Mouse (Mus musculus) cerebellum, adult 11 months (tissue): ENCODE measurements around the gene Golga2.
A peak's percentile ranks its signal among the peaks of the same experiment; 100 is the strongest.

Source experiments
- DNase-seq: peaks from one replicate; pipeline ENCODE4 v3.0.0; 2022

Golga2 gene

DNA sequence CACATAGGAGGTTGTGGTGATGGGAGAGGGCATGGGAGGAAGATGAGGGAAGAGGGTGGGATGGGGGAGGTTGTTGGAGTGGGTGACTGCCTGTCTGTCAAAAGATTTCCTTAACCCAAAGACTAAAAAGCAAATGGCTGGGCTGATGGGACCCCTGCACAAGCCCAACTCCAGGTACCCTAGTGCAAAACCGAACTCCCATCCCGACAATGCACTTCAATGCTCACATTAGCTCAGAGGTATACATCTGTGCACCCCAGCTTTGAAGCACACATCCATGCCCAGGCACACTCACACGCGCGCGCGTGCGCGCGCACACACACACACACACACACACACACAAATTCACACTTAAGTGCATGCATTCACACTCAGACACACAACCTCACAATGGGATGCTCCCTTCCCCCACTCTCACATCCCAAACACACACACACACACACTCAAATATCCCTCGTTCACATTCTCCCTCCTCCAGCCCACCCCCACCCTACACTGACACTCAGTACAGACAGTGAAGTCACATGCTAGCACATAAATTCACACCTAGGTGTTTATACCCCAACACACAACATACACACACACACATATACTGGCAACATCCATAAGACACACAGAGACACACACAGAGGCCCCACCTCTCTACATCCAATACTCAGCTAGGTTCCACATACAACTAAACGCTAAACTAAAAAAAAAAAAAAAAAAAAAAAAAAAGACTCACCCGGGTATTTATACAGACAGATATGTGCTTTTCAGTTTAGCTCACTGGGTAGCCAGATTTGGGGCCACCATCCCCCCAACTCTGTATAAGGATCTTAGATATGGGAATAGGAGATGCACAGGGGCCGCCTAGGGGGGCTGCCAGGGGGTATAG, 31.8 kb downstream of the Golga2 start:
- DNase-seq = no peak

GRCm38 (mm10) chr2:32319586-32320580, 32.7 kb downstream of the Golga2 start:
- no peak for DNase-seq

- DNase-seq = no peak
These were observed 33.5 kb downstream of the Golga2 start for GRCm38 (mm10) chr2:32320721-32321120.

- DNase-seq = no peak
These were observed 34.6 kb downstream of the Golga2 start for GRCm38 (mm10) chr2:32321591-32322298.

- no peak for DNase-seq
These were observed 35.9 kb downstream of the Golga2 start for GRCm38 (mm10) chr2:32322754-32323741.

DNA sequence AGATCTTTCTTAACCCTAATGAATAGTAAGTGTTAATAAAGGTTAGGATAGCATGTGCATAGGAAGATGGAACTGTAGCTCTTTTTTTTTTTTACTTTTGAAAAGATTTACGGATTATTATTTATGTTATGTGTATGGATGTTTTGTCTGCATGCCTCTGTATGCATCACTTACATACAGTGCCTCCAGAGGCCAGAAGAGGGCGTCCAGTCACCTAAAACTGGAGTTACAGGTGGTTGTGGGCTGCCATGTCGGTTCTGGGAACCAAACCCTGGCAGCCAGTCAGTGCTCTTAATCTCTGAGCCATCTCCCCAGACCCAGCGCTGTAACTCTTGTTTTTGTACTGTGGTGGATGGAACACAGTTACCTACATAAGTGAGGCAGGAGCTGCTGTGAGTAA, 37.1 kb downstream of the Golga2 start:
- DNase-seq = no peak

DNA sequence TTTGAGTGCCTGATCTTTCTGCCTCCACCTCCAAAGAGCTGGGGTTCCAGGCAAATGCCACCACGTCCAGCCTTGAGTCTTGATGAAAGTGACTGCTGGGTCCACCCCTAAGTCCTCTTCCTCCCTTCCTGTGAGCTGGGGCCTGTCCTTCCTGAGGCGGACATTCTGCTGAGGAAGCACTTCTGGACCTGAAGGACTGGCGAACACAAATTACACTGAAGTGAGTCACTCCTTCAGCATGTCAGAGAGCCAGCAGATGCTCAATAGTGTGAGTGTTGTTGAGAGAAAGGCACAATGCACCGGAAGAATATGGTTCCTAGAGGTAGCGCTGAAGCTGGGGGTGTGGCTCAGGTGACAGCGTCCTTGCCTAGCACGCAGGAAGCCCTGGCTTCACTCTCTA, 38.2 kb downstream of the Golga2 start:
- DNase-seq = no peak

- no peak for DNase-seq
These were observed 40.0 kb downstream of the Golga2 start for GRCm38 (mm10) chr2:32327200-32327599.

GRCm38 (mm10) chr2:32328911-32329460, 41.8 kb downstream of the Golga2 start:
- no peak for DNase-seq

GRCm38 (mm10) chr2:32329531-32329930, 42.3 kb downstream of the Golga2 start:
- no peak for DNase-seq

GRCm38 (mm10) chr2:32332159-32332558, 45.0 kb downstream of the Golga2 start:
- DNase-seq = no peak

GRCm38 (mm10) chr2:32335888-32336287, 48.7 kb downstream of the Golga2 start:
- DNase-seq = no peak

GRCm38 (mm10) chr2:32339912-32340642, 52.9 kb downstream of the Golga2 start:
- DNase-seq = no peak

- no peak for DNase-seq
These were observed 53.9 kb downstream of the Golga2 start for GRCm38 (mm10) chr2:32340836-32341633.

DNA sequence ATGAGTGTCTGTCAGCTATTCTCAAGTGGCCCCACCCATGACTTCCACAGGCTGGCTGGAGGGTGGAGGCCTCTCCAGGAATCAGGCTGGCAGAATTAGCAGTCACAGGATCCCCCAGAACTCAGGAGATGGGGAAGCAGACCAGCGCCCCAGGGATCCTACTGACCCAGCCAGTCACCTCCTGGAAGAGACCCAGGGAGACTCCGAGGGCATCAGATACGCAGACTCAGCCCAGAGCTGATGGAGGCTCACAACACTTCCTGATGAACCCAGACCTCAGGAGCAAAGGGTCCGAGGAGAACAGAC, 54.4 kb downstream of the Golga2 start:
- DNase-seq = peak; percentile 57

- no peak for DNase-seq
These were observed 54.9 kb downstream of the Golga2 start for GRCm38 (mm10) chr2:32342039-32342438.

DNA sequence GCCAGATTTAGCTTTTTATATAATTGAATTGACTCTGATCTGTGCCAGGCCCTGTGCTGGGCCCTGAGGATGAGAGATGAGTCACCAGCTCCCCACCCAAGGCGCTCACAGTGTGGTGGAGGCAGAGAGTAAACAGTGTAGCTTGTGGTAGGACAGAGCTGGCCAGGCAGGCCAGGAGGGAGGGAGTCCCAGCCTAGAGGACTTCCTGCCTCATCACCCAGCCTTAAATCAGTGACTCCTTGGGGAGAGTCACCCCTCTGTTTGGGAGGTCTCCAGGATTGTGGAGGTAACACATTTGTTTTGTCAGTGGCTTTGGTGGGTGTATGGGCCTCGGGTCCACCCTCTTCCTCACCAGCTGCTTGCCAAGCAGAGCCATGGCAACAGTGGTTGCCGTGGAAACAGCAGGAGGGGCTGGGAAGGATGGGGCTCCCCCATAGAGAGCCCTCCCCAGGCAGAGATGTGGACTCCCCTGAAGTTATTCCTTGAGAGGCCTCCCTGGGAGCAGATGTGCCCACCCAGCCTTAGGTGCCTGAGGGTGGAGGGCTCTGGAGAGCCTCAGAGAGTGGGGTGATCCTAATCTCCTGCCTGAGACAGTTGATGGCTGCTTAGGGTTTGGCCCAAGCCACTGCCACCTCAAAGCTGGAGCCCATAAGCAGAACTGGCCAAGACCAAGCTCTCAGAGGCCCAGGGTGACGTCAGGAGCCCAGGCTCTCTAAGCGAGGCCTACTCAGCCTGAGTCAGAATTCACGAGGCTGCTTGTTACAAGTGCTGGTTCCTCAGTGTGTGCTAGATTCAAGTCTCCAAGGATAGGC, 55.6 kb downstream of the Golga2 start:
- DNase-seq = peak; percentile 82

DNA sequence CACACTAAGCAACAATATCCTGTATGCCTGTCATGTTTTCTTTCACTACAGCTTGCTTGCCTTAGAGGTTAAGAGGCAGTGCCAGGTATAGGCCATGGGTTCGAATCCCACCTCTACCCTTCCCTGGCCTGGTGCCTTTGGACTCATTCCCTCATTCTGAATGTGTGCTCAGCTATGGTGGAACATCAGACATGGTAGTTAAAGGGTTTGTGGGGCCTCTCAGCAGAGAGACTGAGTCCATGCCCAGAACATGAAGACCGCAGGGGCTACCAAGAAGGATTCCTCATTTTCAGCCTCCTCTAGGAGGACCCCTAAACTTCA, 56.1 kb downstream of the Golga2 start:
- DNase-seq = peak; percentile 59

DNA sequence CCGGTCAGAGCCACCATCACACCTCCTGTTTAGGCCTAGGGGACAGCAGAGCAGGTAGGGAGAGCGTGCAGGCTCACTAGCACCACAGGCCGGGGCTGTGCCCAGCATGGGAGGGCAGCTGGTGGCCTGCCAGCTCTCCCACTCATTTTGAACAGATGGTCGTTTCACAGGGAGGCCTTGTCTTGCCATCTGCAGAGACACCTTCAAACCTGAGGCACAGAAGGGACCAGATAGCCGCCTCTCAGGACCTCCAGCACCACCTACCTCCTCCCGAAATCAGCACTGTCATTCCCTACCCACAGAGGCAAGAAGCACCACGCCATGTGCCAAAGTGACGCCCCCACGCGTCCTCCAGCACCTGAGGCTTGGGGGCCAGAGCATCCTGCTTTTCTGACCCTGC, 56.9 kb downstream of the Golga2 start:
- DNase-seq = peak; percentile 97
